Mouse (Mus musculus): ENCODE results near the gene Gm17349. TPM values are rescaled to one million over a fixed set of nuclear protein-coding genes. Genes with fewer than 3 reads are reported as not detected.

Gm17349 gene
- total and polyA plus RNA-seq, 2 experiments from 2014 or later = not detected

- 88% methylated on average over 18 of the region's 18 CpGs for WGBS
- DNase-seq (ENCODE audit: low spot score) (no peak), ATAC-seq (ENCODE audit: insufficient read depth, low read depth) (no peak)
- no peak overlapping the region for H3K4me3 ChIP-seq (ENCODE audit: low read depth, low read length)
- peaks cover 31% of the 10 kb centered on the region for H3K4me1 ChIP-seq (ENCODE audit: control insufficient read depth, insufficient read depth)
- no peak overlapping the region for H3K9ac ChIP-seq (replicated peaks; ENCODE audit: low read depth, low read length)
- TF ChIP-seq CTCF (IDR thresholded peaks at IDR 0.05; ENCODE audit: low read depth) = no peak
- TF ChIP-seq EP300 (IDR thresholded peaks at IDR 0.05; ENCODE audit: low read depth) = no peak
- no peak overlapping the region for H3K27ac ChIP-seq (ENCODE audit: low read depth)
- H3K36me3 ChIP-seq (replicated peaks; ENCODE audit: control insufficient read depth, insufficient read depth, low read length) = no peaks in the 10 kb centered on the region
- H3K27me3 ChIP-seq (ENCODE audit: control insufficient read depth, insufficient read depth, low read length) = peaks cover 8% of the 10 kb centered on the region; the same call in 1 of the 2 replicates
- H3K9me3 ChIP-seq (replicated peaks; ENCODE audit: control insufficient read depth, low read length) = no peaks in the 10 kb centered on the region
- H3K4me2 ChIP-seq (ENCODE audit: low read depth, low read length) = no peak overlapping the region
Measured at GRCm38 (mm10) chr15:99700219-99701106, 4.8 kb downstream of the Gm17349 start.

GRCm38 (mm10) chr15:99699715-99700114 is 5.6 kb downstream of the Gm17349 start:
- H3K4me1 ChIP-seq (ENCODE audit: control insufficient read depth, insufficient read depth) = peaks cover 27% of the 10 kb centered on the region
- H3K27me3 ChIP-seq (ENCODE audit: control insufficient read depth, insufficient read depth, low read length) = peaks cover 8% of the 10 kb centered on the region; the same call in 1 of the 2 replicates
- 76% methylated on average over 10 of the region's 10 CpGs for WGBS
- no peak overlapping the region for H3K27ac ChIP-seq (ENCODE audit: low read depth)
- DNase-seq (ENCODE audit: low spot score) (no peak), ATAC-seq (ENCODE audit: insufficient read depth, low read depth) (no peak)
- H3K9ac ChIP-seq (replicated peaks; ENCODE audit: low read depth, low read length) = no peak overlapping the region; the same call in 1 of the 2 replicates
- H3K4me3 ChIP-seq (ENCODE audit: low read depth, low read length) = no peak overlapping the region
- H3K4me2 ChIP-seq (ENCODE audit: low read depth, low read length) = no peak overlapping the region
- no peaks in the 10 kb centered on the region for H3K9me3 ChIP-seq (replicated peaks; ENCODE audit: control insufficient read depth, low read length)
- H3K36me3 ChIP-seq (replicated peaks; ENCODE audit: control insufficient read depth, insufficient read depth, low read length) = no peaks in the 10 kb centered on the region
- TF ChIP-seq CTCF (IDR thresholded peaks at IDR 0.05; ENCODE audit: low read depth) (no peak), EP300 (IDR thresholded peaks at IDR 0.05; ENCODE audit: low read depth) (no peak)

GRCm38 (mm10) chr15:99698533-99699085 is 6.7 kb downstream of the Gm17349 start:
- no peak overlapping the region for H3K9ac ChIP-seq (replicated peaks; ENCODE audit: low read depth, low read length)
- peaks cover 8% of the 10 kb centered on the region; the same call in 1 of the 2 replicates for H3K27me3 ChIP-seq (ENCODE audit: control insufficient read depth, insufficient read depth, low read length)
- H3K27ac ChIP-seq (ENCODE audit: low read depth) = no peak overlapping the region
- DNase-seq (ENCODE audit: low spot score) (no peak), ATAC-seq (ENCODE audit: insufficient read depth, low read depth) (no peak)
- H3K9me3 ChIP-seq (replicated peaks; ENCODE audit: control insufficient read depth, low read length) = no peaks in the 10 kb centered on the region
- H3K4me2 ChIP-seq (ENCODE audit: low read depth, low read length) = no peak overlapping the region
- H3K4me1 ChIP-seq (ENCODE audit: control insufficient read depth, insufficient read depth) = peaks cover 16% of the 10 kb centered on the region
- 35% methylated on average over 20 of the region's 20 CpGs for WGBS
- TF ChIP-seq CTCF (IDR thresholded peaks at IDR 0.05; ENCODE audit: low read depth) (no peak), EP300 (IDR thresholded peaks at IDR 0.05; ENCODE audit: low read depth) (no peak)
- H3K4me3 ChIP-seq (ENCODE audit: low read depth, low read length) = no peak overlapping the region
- H3K36me3 ChIP-seq (replicated peaks; ENCODE audit: control insufficient read depth, insufficient read depth, low read length) = no peaks in the 10 kb centered on the region

- peaks cover 6% of the 10 kb centered on the region; the same call in 1 of the 2 replicates for H3K4me1 ChIP-seq (ENCODE audit: control insufficient read depth, insufficient read depth)
- no peak overlapping the region for H3K27ac ChIP-seq (ENCODE audit: low read depth)
- TF ChIP-seq EP300 (IDR thresholded peaks at IDR 0.05; ENCODE audit: low read depth) (no peak), CTCF (IDR thresholded peaks at IDR 0.05; ENCODE audit: low read depth) (no peak)
- 14% methylated on average over 2 of the region's 2 CpGs for WGBS
- no peak overlapping the region for H3K4me3 ChIP-seq (ENCODE audit: low read depth, low read length)
- no peak overlapping the region for H3K9ac ChIP-seq (replicated peaks; ENCODE audit: low read depth, low read length)
- ATAC-seq (ENCODE audit: insufficient read depth, low read depth) = no peak
- no peaks in the 10 kb centered on the region for H3K36me3 ChIP-seq (replicated peaks; ENCODE audit: control insufficient read depth, insufficient read depth, low read length)
- peaks cover 8% of the 10 kb centered on the region; the same call in 1 of the 2 replicates for H3K27me3 ChIP-seq (ENCODE audit: control insufficient read depth, insufficient read depth, low read length)
- no peak for DNase-seq (ENCODE audit: low spot score)
- H3K4me2 ChIP-seq (ENCODE audit: low read depth, low read length) = no peak overlapping the region
- no peaks in the 10 kb centered on the region for H3K9me3 ChIP-seq (replicated peaks; ENCODE audit: control insufficient read depth, low read length)
Measured at GRCm38 (mm10) chr15:99697309-99697708, 8.0 kb downstream of the Gm17349 start.

GRCm38 (mm10) chr15:99691976-99692375 is 13.3 kb downstream of the Gm17349 start:
- no peak for ATAC-seq (ENCODE audit: insufficient read depth, low read depth)
- TF ChIP-seq EP300 (IDR thresholded peaks at IDR 0.05; ENCODE audit: low read depth) (no peak), CTCF (IDR thresholded peaks at IDR 0.05; ENCODE audit: low read depth) (no peak)
- Histone ChIP-seq H3K4me1 (ENCODE audit: control insufficient read depth, insufficient read depth) (no peaks in the 10 kb centered on the region), H3K4me3 (ENCODE audit: low read depth, low read length) (no peak overlapping the region), H3K27me3 (ENCODE audit: control insufficient read depth, insufficient read depth, low read length) (peaks cover 14% of the 10 kb centered on the region; the same call in 1 of the 2 replicates), H3K9me3 (replicated peaks; ENCODE audit: control insufficient read depth, low read length) (no peaks in the 10 kb centered on the region), H3K4me2 (ENCODE audit: low read depth, low read length) (no peak overlapping the region), H3K36me3 (replicated peaks; ENCODE audit: control insufficient read depth, insufficient read depth, low read length) (no peaks in the 10 kb centered on the region), H3K27ac (ENCODE audit: low read depth) (no peak overlapping the region), H3K9ac (replicated peaks; ENCODE audit: low read depth, low read length) (no peak overlapping the region)
- DNase-seq (ENCODE audit: low spot score) = no peak
- 57% methylated on average over 9 of the region's 9 CpGs for WGBS
